23 mouse cellular contexts compared by ENCODE assay signal in genomic region chr9:72404934-72405333, GRCm38 (mm10).
"Had no signal": no experiment of that assay in that cellular context is flagged by ENCODE, and none has a peak within 500 bp of the region (broad histone marks: within the 10 kb centered on the region; RNA-seq: fewer than 3 reads in every experiment).

No protein-coding gene starts in this region.

- H3K36me3 ChIP-seq: kidney, embryonic 15.5 days; limb, embryonic 12.5 days; limb, embryonic 15.5 days; lung, embryonic 15.5 days; midbrain, embryonic 10.5 days; neural tube, embryonic 12.5 days; neural tube, embryonic 15.5 days; stomach, embryonic 15.5 days had no signal

- H3K27me3 ChIP-seq: kidney, embryonic 15.5 days; lung, embryonic 15.5 days; neural tube, embryonic 12.5 days; neural tube, embryonic 15.5 days; stomach, embryonic 15.5 days had no signal

- H3K9ac ChIP-seq: kidney, embryonic 15.5 days; limb, embryonic 12.5 days; limb, embryonic 15.5 days; lung, embryonic 15.5 days; neural tube, embryonic 12.5 days; neural tube, embryonic 15.5 days; stomach, embryonic 15.5 days had no signal

- H3K4me1 ChIP-seq: limb, embryonic 12.5 days; limb, embryonic 15.5 days; stomach, embryonic 15.5 days had no signal

- ATAC-seq: inflammation-experienced regulatory T-cells, adult 6 months; intestine, embryonic 16.5 days had no signal

- H3K4me3 ChIP-seq: kidney, embryonic 15.5 days; left cerebral cortex, adult 2 months; limb, embryonic 12.5 days; limb, embryonic 15.5 days; lung, embryonic 15.5 days; megakaryocyte, embryonic 14.5 days; midbrain, embryonic 10.5 days; neural tube, embryonic 12.5 days; neural tube, embryonic 15.5 days; stomach, embryonic 15.5 days had no signal

- H3K27ac ChIP-seq: kidney, embryonic 15.5 days; left cerebral cortex, adult 2 months; limb, embryonic 12.5 days; limb, embryonic 15.5 days; lung, embryonic 15.5 days; midbrain, embryonic 10.5 days; neural tube, embryonic 12.5 days; neural tube, embryonic 15.5 days; stomach, embryonic 15.5 days had no signal

- DNase-seq: kidney, adult 18-20 months; kidney, postnatal 10 days; kidney, postnatal 36 days; layer of hippocampus, postnatal 36 days; lung, adult 18-20 months; lung, postnatal 10 days; lung, postnatal 36 days; midbrain, embryonic 14.5 days; retina, postnatal 1 day; right cerebral cortex, postnatal 25 days; spleen, adult 18-20 months had no signal

- H3K9me3 ChIP-seq: kidney, embryonic 15.5 days; limb, embryonic 12.5 days; limb, embryonic 15.5 days; lung, embryonic 15.5 days; megakaryocyte, embryonic 14.5 days; midbrain, embryonic 10.5 days; neural tube, embryonic 12.5 days; neural tube, embryonic 15.5 days; stomach, embryonic 15.5 days had no signal

- H3K4me2 ChIP-seq: kidney, embryonic 15.5 days; limb, embryonic 12.5 days; limb, embryonic 15.5 days; lung, embryonic 15.5 days; neural tube, embryonic 12.5 days; neural tube, embryonic 15.5 days; stomach, embryonic 15.5 days had no signal
